Mouse (Mus musculus) heart, embryonic 14.5 days (tissue): Measurements from ENCODE around the gene Fer. TPM values are rescaled to one million over a fixed set of nuclear protein-coding genes. Genes with fewer than 3 reads are reported as not detected.

Experiments
- ATAC-seq: fragments of 200-750 bp; cut with Nextera tagmentation; 2 replicates; pipeline ENCODE4 v1.8.0; 2017; ENCODE audit warnings: low read depth, moderate TSS enrichment; ENCODE audit not compliant: insufficient number of reproducible peaks, insufficient read depth, low FRiP score
- H3K27ac ChIP-seq, 2 experiments: fragments of 200-500 bp in 1 of 2; fragments of 300-500 bp in 1 of 2; sonication (generic) in 1 of 2; replicated peaks in 1 of 2; 2 replicates each; pipeline ENCODE4 v1.5.1; 2012 to 2014; ENCODE audit warnings: low read depth in 2 of 2, low read length in 2 of 2, control low read depth in 1 of 2, mild to moderate bottlenecking in 1 of 2, mixed read lengths in 1 of 2; ENCODE audit not compliant: control insufficient read depth in 1 of 2, insufficient read depth in 1 of 2
- H3K27me3 ChIP-seq: fragments of 300-500 bp; sonication (generic); 2 replicates; pipeline ENCODE4 v1.6.1; 2014; ENCODE audit warnings: mild to moderate bottlenecking, low read length, control low read depth; ENCODE audit not compliant: control insufficient read depth, insufficient read depth
- H3K36me3 ChIP-seq: fragments of 300-500 bp; sonication (generic); 2 replicates; pipeline ENCODE4 v1.6.1; 2014; ENCODE audit warnings: mild to moderate bottlenecking, control low read depth, low read length, mixed read lengths; ENCODE audit not compliant: control insufficient read depth, insufficient read depth
- H3K4me1 ChIP-seq, 2 experiments: fragments of 200-500 bp in 1 of 2; fragments of 300-500 bp in 1 of 2; sonication (generic) in 1 of 2; 2 replicates each; pipeline ENCODE4 v1.6.1; 2012 to 2014; ENCODE audit warnings: low read length in 2 of 2, control low read depth in 1 of 2, mixed read lengths in 1 of 2; ENCODE audit not compliant: control insufficient read depth in 2 of 2, insufficient read depth in 2 of 2
- H3K4me2 ChIP-seq: fragments of 300-500 bp; sonication (generic); 2 replicates; pipeline ENCODE4 v1.6.1; 2014; ENCODE audit warnings: mild to moderate bottlenecking, low read length
- H3K4me3 ChIP-seq, 2 experiments: fragments of 200-500 bp in 1 of 2; fragments of 300-500 bp in 1 of 2; sonication (generic) in 1 of 2; 2 replicates each; pipeline ENCODE4 v1.5.1; 2012 to 2014; ENCODE audit warnings: low read length in 2 of 2, mild to moderate bottlenecking in 2 of 2, control low read depth in 1 of 2, low read depth in 1 of 2, moderate library complexity in 1 of 2; ENCODE audit not compliant: control insufficient read depth in 1 of 2, insufficient read depth in 1 of 2
- H3K9ac ChIP-seq: fragments of 300-500 bp; sonication (generic); 2 replicates; pipeline ENCODE4 v1.6.1; 2014; ENCODE audit warnings: mild to moderate bottlenecking, low read length
- H3K9me3 ChIP-seq: fragments of 300-500 bp; sonication (generic); 2 replicates; pipeline ENCODE4 v1.6.1; 2016; ENCODE audit warnings: low read length, control low read depth; ENCODE audit not compliant: control insufficient read depth
- WGBS: fragments of 180-500 bp; shearing (Covaris S2); extraction: QIAGEN DNeasy Blood & Tissue Kit; methylation state at CpG from one replicate; pipeline ENCODE4 v1.1.7; 2014; 5-methylcytosine and 5-hydroxymethylcytosine counted together
- polyA plus RNA-seq: library from polyadenylated mRNA; unstranded; fragments of >200 nt; fragmentation: Nextera tagmentation; extraction: Ambion mirVana; gene quantifications from 2 replicates; pipeline ENCODE4 v1.2.1, GENCODE M21; 2014

Gene Fer
- polyA plus RNA-seq, 1 experiment from 2014 or later, result 26.0 TPM

GRCm38 (mm10) chr17:64085493-64085892, 222.6 kb downstream of the Fer start:
- WGBS, result 90% methylated on average over 2 of the region's 2 CpGs
- Histone ChIP-seq H3K4me2 (no peak overlapping the region), H3K9me3 (no peaks in the 10 kb centered on the region), H3K27me3 (no peaks in the 10 kb centered on the region), H3K36me3 (no peaks in the 10 kb centered on the region), H3K4me1 (no peaks in the 10 kb centered on the region), H3K9ac (no peak overlapping the region), H3K4me3 (no peak overlapping the region), H3K27ac (no peak overlapping the region)
- no peak for ATAC-seq

- WGBS, result 79% methylated on average over 11 of the region's 11 CpGs
- H3K4me1 ChIP-seq, result no peaks in the 10 kb centered on the region
- no peak overlapping the region for H3K4me2 ChIP-seq
- H3K36me3 ChIP-seq, result no peaks in the 10 kb centered on the region
- H3K27ac ChIP-seq, result no peak overlapping the region
- H3K9ac ChIP-seq, result no peak overlapping the region
- H3K27me3 ChIP-seq, result no peaks in the 10 kb centered on the region
- no peaks in the 10 kb centered on the region for H3K9me3 ChIP-seq
- no peak overlapping the region for H3K4me3 ChIP-seq
- no peak for ATAC-seq
These were observed 224.2 kb downstream of the Fer start for GRCm38 (mm10) chr17:64086875-64087608.

- no peak overlapping the region for H3K27ac ChIP-seq
- no peaks in the 10 kb centered on the region for H3K4me1 ChIP-seq
- H3K4me2 ChIP-seq, result no peak overlapping the region
- H3K27me3 ChIP-seq, result no peaks in the 10 kb centered on the region
- H3K4me3 ChIP-seq, result no peak overlapping the region
- ATAC-seq, result no peak
- no peaks in the 10 kb centered on the region for H3K9me3 ChIP-seq
- H3K9ac ChIP-seq, result no peak overlapping the region
- 89% methylated on average over 3 of the region's 3 CpGs for WGBS
- H3K36me3 ChIP-seq, result no peaks in the 10 kb centered on the region
These were observed 225.0 kb downstream of the Fer start for GRCm38 (mm10) chr17:64087871-64088270.

- no peak overlapping the region for H3K4me3 ChIP-seq
- no peaks in the 10 kb centered on the region for H3K36me3 ChIP-seq
- H3K27me3 ChIP-seq, result no peaks in the 10 kb centered on the region
- peaks cover 0 to 3% of the 10 kb centered on the region in 2 experiments; a peak in 1 of 4 replicates for H3K4me1 ChIP-seq
- no peaks in the 10 kb centered on the region for H3K9me3 ChIP-seq
- no peak overlapping the region for H3K9ac ChIP-seq
- H3K27ac ChIP-seq, result no peak overlapping the region
- no peak for ATAC-seq
- WGBS, result 86% methylated on average over 2 of the region's 2 CpGs
- no peak overlapping the region for H3K4me2 ChIP-seq
These were observed 230.9 kb downstream of the Fer start for GRCm38 (mm10) chr17:64093716-64094115.

GRCm38 (mm10) chr17:64096811-64097210, 233.9 kb downstream of the Fer start:
- no peak overlapping the region for H3K27ac ChIP-seq
- ATAC-seq, result no peak
- no peaks in the 10 kb centered on the region for H3K9me3 ChIP-seq
- 87% methylated on average over 3 of the region's 3 CpGs for WGBS
- H3K4me1 ChIP-seq, result peaks cover 10 to 12% of the 10 kb centered on the region in 2 experiments
- H3K27me3 ChIP-seq, result no peaks in the 10 kb centered on the region
- no peak overlapping the region for H3K4me2 ChIP-seq
- H3K9ac ChIP-seq, result no peak overlapping the region
- no peaks in the 10 kb centered on the region for H3K36me3 ChIP-seq
- no peak overlapping the region for H3K4me3 ChIP-seq

- Histone ChIP-seq H3K9ac (no peak overlapping the region), H3K4me1 (peaks cover 10 to 12% of the 10 kb centered on the region in 2 experiments), H3K36me3 (no peaks in the 10 kb centered on the region), H3K4me2 (no peak overlapping the region), H3K9me3 (no peaks in the 10 kb centered on the region), H3K27me3 (no peaks in the 10 kb centered on the region), H3K4me3 (no peak overlapping the region), H3K27ac (no peak overlapping the region)
- ATAC-seq, result no peak
- WGBS, result 89% methylated on average over 5 of the region's 5 CpGs
These were observed 235.0 kb downstream of the Fer start for GRCm38 (mm10) chr17:64097788-64098359.

- peak overlapping the region; percentile 54 to 61 for H3K27ac ChIP-seq
- WGBS, result 43% methylated on average over 6 of the region's 6 CpGs
- peak overlapping the region; percentile 11; the same call in 1 of the 2 replicates for H3K4me2 ChIP-seq
- no peaks in the 10 kb centered on the region for H3K27me3 ChIP-seq
- H3K36me3 ChIP-seq, result no peaks in the 10 kb centered on the region
- H3K9me3 ChIP-seq, result no peaks in the 10 kb centered on the region
- no peak overlapping the region for H3K4me3 ChIP-seq
- ATAC-seq, result peak; percentile 35; the same call in 1 of the 2 replicates
- peaks cover 7 to 12% of the 10 kb centered on the region in 2 experiments for H3K4me1 ChIP-seq
- H3K9ac ChIP-seq, result no peak overlapping the region
These were observed 236.7 kb downstream of the Fer start for GRCm38 (mm10) chr17:64099395-64100171.
